In genomic region chr3:50902933-50903332, GRCm38 (mm10) we compare ENCODE assay signal across 9 mouse cellular contexts.
DNase-seq lines count a peak whose midpoint lies in the region.
"Had no signal": no experiment of that assay in that cellular context is flagged by ENCODE, and none has a peak within 500 bp of the region (broad histone marks: within the 10 kb centered on the region; RNA-seq: fewer than 3 reads in every experiment).

No protein-coding gene starts in this region.

- peak; percentile 23 for DNase-seq in gastrocnemius, postnatal 10 days
- no peak for DNase-seq in gastrocnemius, adult 8-10 months (ENCODE audit: low spot score in 2 of 2)
- peak; percentile 15 for DNase-seq in urinary bladder, postnatal 25 days (ENCODE audit: low spot score)
- DNase-seq in urinary bladder, adult 18-20 months (ENCODE audit: low spot score in 2 of 2) = no peak
- peak; percentile 39 to 76 for DNase-seq in left cerebral cortex, adult 8-10 months (ENCODE audit: low spot score in 2 of 2)
- peak; percentile 71 for DNase-seq in thymus, postnatal 4 days
- DNase-seq in testis, postnatal 14 days (ENCODE audit: low spot score) = no peak
- DNase-seq in spleen, postnatal 10 days (ENCODE audit: low spot score in 2 of 2) = no peak
- DNase-seq: liver, embryonic 13.5 days had no signal

Comparison
In these comparisons a context has a peak if more than half of its experiments do, and no peak if none do; other contexts are left out.
1. DNase-seq: peak in gastrocnemius, postnatal 10 days (single experiment), urinary bladder, postnatal 25 days (single experiment), left cerebral cortex, adult 8-10 months (2 of 2) and thymus, postnatal 4 days (single experiment); none in gastrocnemius, adult 8-10 months (0 of 2), urinary bladder, adult 18-20 months (0 of 2), testis, postnatal 14 days (single experiment) and spleen, postnatal 10 days (0 of 2).